Mouse (Mus musculus) midbrain, embryonic 16.5 days (tissue): Measurements from ENCODE around the gene Prpf31. TPM values are rescaled to one million over a fixed set of nuclear protein-coding genes. Genes with fewer than 3 reads are reported as not detected.

Experiments
- ATAC-seq: fragments of 200-750 bp; cut with Nextera tagmentation; 2 replicates; pipeline ENCODE4 v1.8.0; 2017; ENCODE audit warnings: moderate TSS enrichment
- H3K27ac ChIP-seq: fragments of 300-500 bp; sonication (generic); 2 replicates; pipeline ENCODE4 v1.5.1; 2014; ENCODE audit warnings: mild to moderate bottlenecking, low read length, mixed read lengths
- H3K27me3 ChIP-seq: fragments of 300-500 bp; sonication (generic); 2 replicates; pipeline ENCODE4 v1.6.1; 2014; ENCODE audit warnings: low read depth, low read length, mixed read lengths; ENCODE audit not compliant: control insufficient read depth, insufficient read depth
- H3K36me3 ChIP-seq: fragments of 300-500 bp; sonication (generic); 2 replicates; pipeline ENCODE4 v1.6.1; 2014; ENCODE audit warnings: mild to moderate bottlenecking, low read length, moderate library complexity, mixed read lengths; ENCODE audit not compliant: control insufficient read depth, insufficient read depth
- H3K4me1 ChIP-seq: fragments of 300-500 bp; sonication (generic); 2 replicates; pipeline ENCODE4 v1.6.1; 2014; ENCODE audit warnings: mild to moderate bottlenecking, low read length, mixed read lengths; ENCODE audit not compliant: control insufficient read depth, insufficient read depth
- H3K4me2 ChIP-seq: fragments of 300-500 bp; sonication (generic); 2 replicates; pipeline ENCODE4 v1.6.1; 2014; ENCODE audit warnings: mild to moderate bottlenecking, low read length, mixed read lengths
- H3K4me3 ChIP-seq: fragments of 300-500 bp; sonication (generic); 2 replicates; pipeline ENCODE4 v1.5.1; 2014; ENCODE audit warnings: low read depth, mild to moderate bottlenecking, low read length, moderate library complexity, mixed read lengths
- H3K9ac ChIP-seq: fragments of 300-500 bp; sonication (generic); 2 replicates; pipeline ENCODE4 v1.6.1; 2014; ENCODE audit warnings: low read depth, low read length, mixed read lengths
- H3K9me3 ChIP-seq: fragments of 300-500 bp; sonication (generic); replicated peaks from 2 replicates; pipeline ENCODE4 v1.6.1; 2014; ENCODE audit warnings: mild to moderate bottlenecking, low read length, mixed read lengths; ENCODE audit not compliant: control insufficient read depth, poor library complexity, severe bottlenecking
- WGBS: fragments of 180-500 bp; shearing (Covaris S2); extraction: QIAGEN DNeasy Blood & Tissue Kit; methylation state at CpG from one replicate; pipeline ENCODE4 v1.1.7; 2014; 5-methylcytosine and 5-hydroxymethylcytosine counted together
- polyA plus RNA-seq: library from polyadenylated mRNA; unstranded; fragments of >200 nt; fragmentation: Nextera tagmentation; extraction: Ambion mirVana; gene quantifications from 2 replicates; pipeline ENCODE4 v1.2.1, GENCODE M21; 2015

The Prpf31 gene
- polyA plus RNA-seq: 86.7 and 89.1 TPM in 2 replicates

DNA sequence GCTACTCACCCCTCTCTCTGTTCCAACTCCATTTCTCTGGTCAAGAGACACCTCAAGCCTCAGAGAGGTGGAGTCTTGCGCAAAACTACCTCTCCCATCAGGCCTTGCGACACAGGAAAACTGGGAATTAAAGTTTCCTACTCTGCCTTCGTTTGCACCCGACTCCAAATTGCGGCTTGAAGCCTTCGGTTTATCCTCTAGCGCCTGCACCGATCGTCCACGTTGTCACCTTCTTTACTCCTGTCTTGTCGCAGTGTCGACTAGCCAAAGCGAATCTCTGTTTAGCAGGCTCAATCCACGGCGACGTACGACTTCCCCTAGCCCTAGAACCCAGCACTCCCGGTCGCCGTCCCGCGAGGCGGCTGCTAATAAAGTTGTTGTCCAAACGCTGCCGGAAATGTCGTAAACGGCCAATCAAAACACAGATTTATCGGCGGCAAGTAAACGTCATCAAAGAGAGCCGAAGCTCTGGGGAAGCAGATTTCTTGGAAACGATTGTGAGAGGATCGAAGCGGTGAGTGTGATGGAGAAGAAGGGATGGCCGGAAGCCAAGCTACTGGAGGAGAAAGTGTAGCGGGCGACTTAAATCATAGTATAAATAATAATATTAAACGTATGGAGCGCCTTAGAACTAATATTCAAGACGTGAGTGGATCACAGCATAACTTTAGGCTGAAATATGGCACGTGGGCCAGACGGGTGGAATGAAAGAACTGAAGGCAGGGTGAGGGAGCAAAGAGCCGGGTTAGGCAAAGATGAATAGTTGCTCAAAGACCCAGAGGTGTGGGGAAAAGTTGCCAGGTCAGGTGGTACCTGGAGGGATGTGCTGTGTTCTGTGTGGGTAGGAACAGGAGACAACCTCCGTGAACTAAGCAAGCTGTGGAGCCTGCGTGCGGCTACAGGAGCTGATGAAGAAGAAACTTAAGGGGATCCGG lies at the start of gene Prpf31, which contains the start of gene Tfpt:
TSS of gene Prpf31 (plus strand) at position 443 of the 935 bp plus-strand sequence.
TSS of gene Tfpt (minus strand) at position 387 of the 935 bp plus-strand sequence.
- Histone ChIP-seq H3K27me3 (no peaks in the 10 kb centered on the region), H3K4me3 (peak within 1 kb of the TSS; percentile 50), H3K27ac (peak within 1 kb of the TSS; percentile 81), H3K9ac (peak within 1 kb of the TSS; percentile 70), H3K36me3 (peaks cover 7% of the 10 kb centered on the region), H3K4me1 (peaks cover 23% of the 10 kb centered on the region), H3K9me3 (no peaks in the 10 kb centered on the region), H3K4me2 (peak within 1 kb of the TSS; percentile 87)
- peak; percentile 88 for ATAC-seq
- 1% methylated on average over 47 of the region's 47 CpGs for WGBS

DNA sequence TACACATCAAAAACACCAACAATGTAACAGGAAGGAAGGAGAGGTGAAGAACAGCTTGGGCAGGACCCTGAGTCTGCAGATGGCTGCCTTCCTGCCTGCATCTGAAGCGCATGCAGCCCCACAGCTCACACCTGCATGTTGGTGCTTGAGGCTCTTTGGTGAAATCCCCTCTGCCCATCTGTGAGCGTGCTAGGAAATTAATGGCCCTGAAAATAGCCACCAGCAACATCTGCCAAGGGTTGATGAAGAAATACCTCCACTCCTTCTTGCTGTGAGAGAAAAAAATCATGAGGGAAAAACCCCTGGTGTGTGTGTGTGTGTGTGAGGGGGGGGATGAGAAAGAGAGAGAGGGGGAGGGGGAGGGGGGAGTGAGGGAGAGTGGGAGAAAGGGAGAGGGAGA lies 49.8 kb upstream of the Prpf31 start:
- 68% methylated on average over 2 of the region's 2 CpGs for WGBS
- no peak overlapping the region for H3K4me3 ChIP-seq
- no peak for ATAC-seq

DNA sequence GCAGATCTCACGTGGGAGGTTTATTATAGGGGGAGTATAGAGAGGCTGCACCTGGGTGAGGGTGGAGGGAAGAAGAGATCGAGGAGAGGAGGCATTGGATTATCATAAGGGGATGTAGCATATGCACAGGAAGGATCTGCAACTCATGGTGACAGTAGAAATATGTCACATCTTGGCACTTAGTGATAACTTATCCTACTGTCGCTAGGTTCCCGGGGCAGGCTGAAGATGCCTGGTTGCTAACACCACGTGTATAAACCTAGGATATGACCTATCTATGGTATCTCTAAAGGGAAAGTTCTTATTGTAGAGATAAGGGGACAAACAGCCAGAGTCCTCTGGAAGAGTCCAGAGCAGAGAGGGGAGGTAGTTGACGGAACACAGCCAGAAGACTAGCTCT lies 44.0 kb upstream of the Prpf31 start:
- ATAC-seq: no peak
- Histone ChIP-seq H3K4me1 (no peaks in the 10 kb centered on the region), H3K9ac (no peak overlapping the region), H3K4me2 (no peak overlapping the region), H3K27ac (no peak overlapping the region), H3K27me3 (no peaks in the 10 kb centered on the region), H3K9me3 (no peaks in the 10 kb centered on the region), H3K4me3 (no peak overlapping the region), H3K36me3 (no peaks in the 10 kb centered on the region)
- WGBS: 18% methylated on average over 6 of the region's 6 CpGs

More for the DNA sequence above, 49.8 kb upstream of the Prpf31 start:
- H3K9me3 ChIP-seq: no peaks in the 10 kb centered on the region
- no peaks in the 10 kb centered on the region for H3K36me3 ChIP-seq
- no peak overlapping the region for H3K9ac ChIP-seq
- no peak overlapping the region for H3K4me2 ChIP-seq
- no peak overlapping the region for H3K27ac ChIP-seq
- no peaks in the 10 kb centered on the region for H3K4me1 ChIP-seq
- H3K27me3 ChIP-seq: no peaks in the 10 kb centered on the region

DNA sequence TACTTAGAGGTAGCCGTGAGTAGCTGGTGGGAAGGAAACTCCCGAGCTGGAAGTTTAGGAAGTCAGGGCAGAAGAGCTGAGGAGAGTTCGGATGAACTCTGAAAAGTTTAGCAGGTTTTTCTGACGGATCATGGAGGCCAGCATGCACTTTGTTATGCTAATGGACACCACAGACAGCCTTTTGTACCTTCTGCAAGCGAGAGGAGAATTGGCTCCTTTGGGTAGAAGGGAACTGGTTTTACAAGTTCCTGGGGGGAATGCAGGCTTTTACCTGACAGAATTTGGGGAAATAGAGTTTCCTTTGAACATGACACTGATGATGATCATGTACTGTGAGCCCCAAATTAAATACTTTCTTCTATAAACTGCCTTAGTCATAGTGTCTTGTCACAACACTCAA lies 43.5 kb upstream of the Prpf31 start:
- no peaks in the 10 kb centered on the region for H3K36me3 ChIP-seq
- H3K9ac ChIP-seq: no peak overlapping the region
- no peak for ATAC-seq
- no peak overlapping the region for H3K4me2 ChIP-seq
- no peak overlapping the region for H3K27ac ChIP-seq
- H3K4me1 ChIP-seq: no peaks in the 10 kb centered on the region
- H3K9me3 ChIP-seq: no peaks in the 10 kb centered on the region
- no peaks in the 10 kb centered on the region for H3K27me3 ChIP-seq
- WGBS: 3% methylated on average over 5 of the region's 5 CpGs
- no peak overlapping the region for H3K4me3 ChIP-seq

DNA sequence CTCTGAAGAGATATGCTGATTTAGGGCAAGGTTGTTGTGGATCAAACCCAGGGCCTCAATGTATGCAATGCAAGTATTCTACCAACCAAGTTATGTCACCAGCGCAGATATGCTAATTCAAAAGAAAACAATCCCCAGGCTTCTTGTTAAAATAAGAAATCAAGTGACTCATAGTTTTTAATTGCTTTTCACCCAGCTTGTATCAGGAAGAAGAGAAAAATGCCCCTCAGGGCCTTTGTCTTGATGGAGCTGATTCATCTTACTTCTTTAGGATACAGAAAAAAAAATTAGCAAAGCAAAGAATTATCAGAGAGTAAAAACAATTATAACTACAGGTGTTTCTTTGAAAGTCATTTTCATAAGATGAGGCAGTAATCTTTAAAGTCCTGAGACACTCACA lies 42.5 kb upstream of the Prpf31 start:
- ATAC-seq: no peak
- Histone ChIP-seq H3K4me3 (no peak overlapping the region), H3K9me3 (no peaks in the 10 kb centered on the region), H3K27me3 (no peaks in the 10 kb centered on the region), H3K27ac (no peak overlapping the region), H3K9ac (no peak overlapping the region), H3K36me3 (no peaks in the 10 kb centered on the region), H3K4me2 (no peak overlapping the region), H3K4me1 (no peaks in the 10 kb centered on the region)
- 71% methylated on average over 1 of the region's 1 CpGs for WGBS

DNA sequence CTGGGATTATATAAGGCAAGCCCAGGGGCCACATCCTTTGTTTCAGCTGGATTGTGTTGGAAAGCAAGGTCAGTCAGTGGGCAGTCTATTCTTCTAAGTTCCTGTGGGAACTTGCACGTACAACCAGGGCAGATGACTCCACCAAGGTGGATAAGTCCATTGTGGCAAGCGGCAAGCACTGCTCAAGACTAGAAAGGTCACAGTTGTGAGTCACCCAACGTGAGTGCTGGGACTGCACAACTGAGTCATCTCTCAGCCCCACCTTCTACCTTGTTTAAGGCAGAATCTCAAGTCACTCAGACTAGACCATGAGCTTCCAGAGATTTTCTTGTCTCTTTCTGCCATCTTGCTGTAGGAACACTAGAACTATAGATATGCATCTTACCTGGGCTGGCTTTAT lies 39.2 kb upstream of the Prpf31 start:
- H3K9me3 ChIP-seq: no peaks in the 10 kb centered on the region
- no peak for ATAC-seq
- H3K27me3 ChIP-seq: no peaks in the 10 kb centered on the region
- no peak overlapping the region for H3K4me3 ChIP-seq
- H3K4me1 ChIP-seq: no peaks in the 10 kb centered on the region
- 82% methylated on average over 3 of the region's 3 CpGs for WGBS
- H3K9ac ChIP-seq: no peak overlapping the region
- H3K4me2 ChIP-seq: no peak overlapping the region
- no peak overlapping the region for H3K27ac ChIP-seq
- no peaks in the 10 kb centered on the region for H3K36me3 ChIP-seq

DNA sequence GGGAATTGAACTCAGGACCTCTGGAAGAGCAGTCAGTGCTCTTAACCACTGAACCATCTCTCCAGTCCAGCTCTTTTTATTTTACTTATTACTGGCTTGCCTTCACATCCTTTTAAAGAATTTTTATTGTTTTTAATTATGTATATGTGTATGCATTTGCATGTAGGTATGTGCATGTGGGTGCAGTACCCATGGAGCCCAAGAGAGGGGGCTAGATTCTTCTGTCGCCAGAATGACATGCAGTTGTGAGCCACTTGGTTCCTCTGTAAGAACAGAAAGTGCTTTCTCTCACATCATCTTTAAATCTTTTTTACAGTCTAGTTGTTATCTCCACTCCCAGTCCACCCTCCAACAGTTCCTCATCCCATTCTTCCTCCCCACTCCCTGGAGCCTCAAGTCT lies 38.3 kb upstream of the Prpf31 start:
- no peak for ATAC-seq
- Histone ChIP-seq H3K27me3 (no peaks in the 10 kb centered on the region), H3K4me3 (no peak overlapping the region), H3K4me2 (no peak overlapping the region), H3K9me3 (no peaks in the 10 kb centered on the region), H3K27ac (no peak overlapping the region), H3K36me3 (no peaks in the 10 kb centered on the region), H3K4me1 (no peaks in the 10 kb centered on the region), H3K9ac (no peak overlapping the region)
- WGBS: 84% methylated on average over 1 of the region's 1 CpGs

DNA sequence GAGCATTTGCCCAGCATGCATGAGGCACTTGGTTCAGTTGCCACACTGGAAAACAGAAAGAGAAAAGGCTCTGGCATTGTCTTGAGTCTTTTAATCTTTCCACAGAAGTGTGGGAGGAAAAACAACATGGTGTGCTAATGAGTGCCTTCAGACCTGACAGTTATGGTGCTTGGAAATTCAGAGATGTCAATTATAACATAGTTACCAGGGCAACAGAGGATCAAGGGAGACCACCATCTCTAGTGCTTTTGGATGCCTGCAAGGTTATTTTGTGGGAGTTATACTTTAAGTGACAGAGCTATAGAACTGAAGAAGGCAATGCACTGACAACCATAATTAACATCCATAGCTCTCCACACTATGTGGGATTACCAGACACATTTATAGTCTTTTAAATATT lies 35.9 kb upstream of the Prpf31 start:
- Histone ChIP-seq H3K4me1 (no peaks in the 10 kb centered on the region), H3K9ac (no peak overlapping the region), H3K4me3 (no peak overlapping the region), H3K27ac (no peak overlapping the region), H3K27me3 (no peaks in the 10 kb centered on the region), H3K9me3 (no peaks in the 10 kb centered on the region), H3K4me2 (no peak overlapping the region), H3K36me3 (no peaks in the 10 kb centered on the region)
- peak; percentile 54; the same call in 1 of the 2 replicates for ATAC-seq

DNA sequence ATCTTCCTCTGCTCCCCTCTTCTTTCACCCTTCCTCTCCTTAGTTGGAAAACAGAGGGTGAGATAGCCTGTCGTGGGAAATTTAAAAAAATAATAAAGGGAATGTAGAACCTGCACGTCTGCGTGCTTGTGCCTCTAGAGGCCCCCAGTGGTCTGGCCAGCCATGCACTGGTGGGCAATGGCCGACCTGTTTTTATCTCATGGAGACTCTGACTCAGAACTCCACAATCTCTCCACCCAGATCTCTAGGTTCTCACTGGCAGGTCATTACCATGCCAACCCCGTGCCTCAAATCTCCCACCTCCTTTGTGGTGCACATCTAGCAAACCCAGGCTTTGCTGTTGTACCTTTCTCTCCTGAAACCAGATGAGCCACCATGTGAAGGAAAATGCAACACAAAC lies 35.1 kb upstream of the Prpf31 start:
- no peak overlapping the region for H3K4me3 ChIP-seq
- no peaks in the 10 kb centered on the region for H3K36me3 ChIP-seq
- H3K4me2 ChIP-seq: no peak overlapping the region
- no peaks in the 10 kb centered on the region for H3K27me3 ChIP-seq
- no peak for ATAC-seq
- no peak overlapping the region for H3K27ac ChIP-seq
- H3K9me3 ChIP-seq: no peaks in the 10 kb centered on the region
- 25% methylated on average over 5 of the region's 5 CpGs for WGBS
- H3K9ac ChIP-seq: no peak overlapping the region
- no peaks in the 10 kb centered on the region for H3K4me1 ChIP-seq
